Mouse (Mus musculus) cerebellum, postnatal 10 days (tissue): ENCODE measurements around the gene Arnt2.

ENCODE experiments used
- DNase-seq, 2 experiments: peaks; one replicate each; pipeline ENCODE4 v3.0.0; 2021; ENCODE audit warnings: mixed read lengths in 2 of 2

Gene Arnt2

DNA sequence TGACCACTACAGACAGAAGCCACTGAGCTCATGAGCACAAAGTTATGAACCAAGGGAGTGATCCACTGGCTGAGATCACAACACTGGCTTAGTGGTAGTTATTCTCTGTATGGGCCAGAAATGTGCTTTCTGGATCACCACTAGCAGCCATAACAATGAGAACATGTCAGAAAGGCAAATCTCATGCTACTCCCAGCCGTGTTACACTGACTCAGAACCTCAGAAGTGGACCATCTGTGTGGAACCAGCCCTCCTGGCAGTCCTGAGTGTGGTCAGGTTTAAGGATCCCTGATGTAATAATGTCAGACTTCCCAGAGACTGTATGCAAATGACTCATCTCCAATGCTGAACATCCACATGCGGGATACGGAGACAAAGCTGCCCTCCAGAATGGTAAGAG, 13.4 kb downstream of the Arnt2 start:
- DNase-seq: no peak

- no peak for DNase-seq
These were observed 22.1 kb downstream of the Arnt2 start for GRCm38 (mm10) chr7:84387826-84388225.

DNA sequence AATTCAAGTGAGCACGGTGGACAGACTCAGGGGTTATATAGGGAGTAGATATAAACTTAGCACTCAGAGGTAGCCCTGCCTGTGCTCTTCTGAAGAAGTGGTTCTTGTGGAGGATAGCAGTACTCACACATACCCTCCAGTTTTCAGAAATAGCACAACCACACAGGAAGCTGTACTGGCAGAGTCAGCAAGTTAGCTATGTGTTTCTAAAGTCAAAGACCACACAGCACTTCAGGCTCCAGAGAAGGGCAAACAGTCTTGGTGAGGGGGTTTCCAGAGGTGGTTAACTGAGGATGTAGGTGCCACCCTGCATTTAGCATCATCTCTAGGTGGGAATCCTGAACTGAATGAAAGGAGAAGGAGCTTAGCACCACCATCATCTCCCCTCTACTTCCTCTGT, 23.5 kb downstream of the Arnt2 start:
- no peak for DNase-seq

DNA sequence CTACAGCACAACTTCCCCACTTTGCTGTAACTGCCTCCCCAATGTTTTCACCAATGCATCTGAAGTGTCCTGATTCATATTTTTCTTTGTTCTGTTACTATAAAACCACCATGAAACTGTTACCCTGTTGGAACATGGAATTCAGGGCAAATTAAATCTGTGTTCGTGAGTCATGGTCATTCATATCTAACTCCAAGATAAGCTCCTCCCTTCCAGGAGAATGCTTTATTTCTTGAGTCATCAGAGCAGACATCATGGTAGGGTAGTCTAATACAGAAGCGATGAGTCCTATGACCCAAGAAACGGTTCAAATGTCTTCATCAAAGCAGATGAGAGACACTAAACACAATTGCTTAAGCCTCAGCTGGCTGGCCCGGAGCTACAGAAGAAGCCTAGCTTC, 25.2 kb downstream of the Arnt2 start:
- no peak for DNase-seq

DNA sequence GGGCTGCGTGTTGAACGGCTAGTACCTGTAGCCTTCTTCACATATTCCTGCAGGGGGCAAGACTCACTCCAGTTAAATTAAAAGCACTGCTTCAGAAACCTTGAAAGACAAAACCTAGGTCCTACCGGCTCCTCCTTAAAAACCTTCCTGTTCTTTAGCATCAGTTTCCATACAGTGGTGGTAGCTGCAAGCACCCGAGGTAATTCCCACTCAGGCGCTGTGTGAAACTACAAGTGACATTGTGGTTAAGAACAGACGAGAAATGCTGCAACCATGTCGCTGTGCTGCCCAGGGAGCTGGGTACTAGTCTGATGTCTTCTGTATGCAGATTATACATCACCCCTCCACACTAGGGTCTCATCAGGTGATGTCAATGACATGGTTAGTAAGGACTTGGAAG, 25.9 kb downstream of the Arnt2 start:
- no peak for DNase-seq

DNA sequence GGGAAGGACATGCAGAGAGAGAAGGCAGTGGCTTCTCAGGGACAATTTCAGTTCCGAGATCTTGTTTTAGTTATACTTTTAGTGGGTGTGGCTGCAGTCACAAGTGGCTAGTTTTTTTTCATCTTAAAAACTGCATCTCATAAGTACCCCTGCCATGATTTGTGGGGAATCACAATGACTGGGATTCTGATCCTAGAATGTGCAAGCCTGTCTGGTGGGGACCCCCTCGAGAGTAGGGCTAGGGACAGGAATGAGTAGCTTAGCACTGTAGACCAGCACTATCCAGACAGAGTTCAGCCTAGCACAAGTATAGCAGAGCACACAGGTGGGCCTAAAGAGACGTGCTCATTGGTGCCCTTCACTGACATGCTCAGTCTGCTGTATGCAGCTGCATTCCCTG, 27.6 kb downstream of the Arnt2 start:
- DNase-seq: no peak

DNA sequence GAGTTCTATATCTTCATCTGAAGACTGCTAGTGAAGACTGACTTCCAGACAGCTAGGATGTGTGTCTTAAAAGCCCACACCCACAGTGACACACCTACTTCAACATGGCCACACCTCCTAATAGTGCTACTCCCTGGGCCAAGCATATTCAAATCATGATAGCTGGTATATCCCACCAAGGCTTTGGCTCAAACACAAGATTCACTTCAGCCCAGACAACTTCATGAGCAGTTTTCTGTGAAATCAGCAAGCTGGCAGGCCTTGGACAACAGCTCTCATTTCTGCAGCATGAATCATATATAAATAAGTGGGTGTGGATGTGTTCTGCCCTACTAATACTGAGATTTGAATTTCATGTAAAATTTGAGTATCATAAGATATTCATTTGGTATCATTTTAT, 29.2 kb downstream of the Arnt2 start:
- no peak for DNase-seq

GRCm38 (mm10) chr7:84377330-84377729, 32.6 kb downstream of the Arnt2 start:
- DNase-seq: no peak

DNA sequence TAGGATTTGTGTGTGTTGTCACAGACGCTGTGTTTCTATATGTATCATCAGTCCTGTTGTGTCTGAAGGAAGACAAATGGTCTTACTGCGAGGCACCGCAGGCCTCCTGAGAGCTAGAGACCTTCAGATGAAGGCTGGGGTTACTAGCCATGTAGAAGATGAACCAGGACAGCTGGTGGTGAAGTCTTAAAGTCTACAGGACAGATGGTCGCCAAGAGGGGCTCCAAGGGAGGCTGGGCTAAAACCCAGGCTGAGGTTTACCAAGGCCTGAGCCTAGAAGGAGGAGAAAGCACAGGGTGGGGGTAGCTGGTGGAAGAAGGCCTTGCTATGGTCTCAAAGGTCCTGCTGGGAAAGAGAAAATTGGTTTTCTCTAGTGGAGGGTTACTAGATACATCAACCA, 36.3 kb downstream of the Arnt2 start:
- peak; percentile 31 to 59 for DNase-seq

DNA sequence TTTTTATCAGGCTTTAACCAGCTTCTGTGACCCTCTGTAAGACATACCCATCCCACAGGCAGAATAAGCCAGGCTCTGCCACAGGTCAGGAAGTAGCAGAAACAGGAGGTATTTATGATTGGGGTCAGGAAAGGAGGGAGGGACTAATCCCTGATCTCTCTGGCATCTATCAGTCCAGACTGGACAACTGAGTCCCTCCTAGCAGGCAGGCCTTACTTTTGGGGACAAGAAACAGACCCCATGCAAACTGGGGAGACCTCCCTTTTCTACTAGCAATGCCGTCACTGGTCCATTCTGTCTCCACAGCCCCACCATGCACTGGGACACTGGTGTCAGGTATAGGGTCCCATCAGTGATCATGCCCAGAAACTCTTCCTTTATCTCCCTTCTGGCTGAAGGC, 37.1 kb downstream of the Arnt2 start:
- no peak for DNase-seq

- DNase-seq: no peak
These were observed 37.7 kb downstream of the Arnt2 start for GRCm38 (mm10) chr7:84372280-84372679.

DNA sequence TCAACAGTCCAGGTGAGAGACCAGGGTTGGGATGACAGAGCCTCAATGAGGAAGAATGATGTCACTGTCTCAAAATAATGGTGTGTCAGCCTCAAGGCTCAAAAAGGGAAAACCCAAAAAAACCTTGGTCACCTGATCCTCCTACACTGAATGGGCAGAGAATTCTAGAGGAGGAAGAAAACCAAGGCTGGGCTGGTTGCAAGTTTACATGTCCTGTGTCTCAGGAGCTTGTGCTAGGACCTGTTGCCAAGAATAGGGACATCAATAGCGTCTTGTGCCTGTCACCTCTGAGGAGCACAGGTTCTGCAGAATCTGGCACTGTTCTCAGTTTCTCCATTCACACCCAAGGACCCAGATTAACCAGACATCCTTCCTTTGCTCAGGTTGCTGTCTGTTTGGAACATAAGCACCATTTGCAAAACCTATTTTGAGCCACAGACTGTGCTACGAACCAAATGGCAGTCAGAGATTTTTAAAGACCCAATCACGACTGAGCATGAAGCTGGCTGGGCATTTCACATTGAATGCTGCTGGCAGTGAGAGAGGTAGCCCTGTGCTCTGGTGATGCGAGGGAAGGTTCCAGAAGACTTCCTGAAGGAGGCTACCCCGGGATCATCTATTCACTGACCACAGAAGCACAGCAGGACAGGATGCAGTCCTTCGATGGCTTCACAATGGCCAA, 38.9 kb downstream of the Arnt2 start:
- no peak for DNase-seq

DNA sequence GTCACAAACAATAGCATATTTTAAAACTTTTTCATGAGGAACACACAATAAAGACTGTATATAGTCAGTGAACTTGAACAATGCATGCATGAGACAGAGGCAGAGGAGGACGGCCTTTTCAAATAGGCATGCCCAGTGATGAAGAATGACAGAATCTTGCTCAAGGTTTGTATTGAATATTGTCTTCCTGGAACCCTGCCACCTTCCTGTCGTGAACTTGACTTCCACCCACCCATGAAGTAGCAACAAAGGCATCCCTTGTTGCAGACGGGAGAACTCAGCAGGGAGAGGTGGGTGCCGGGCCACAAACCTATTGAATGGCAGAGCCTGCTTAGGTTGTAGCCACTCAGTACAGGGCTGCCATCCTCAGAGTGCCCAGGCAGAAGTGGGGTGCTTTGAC, 43.7 kb downstream of the Arnt2 start:
- peak in 1 of 2 experiments; percentile 17 for DNase-seq

GRCm38 (mm10) chr7:84362711-84363110, 47.3 kb downstream of the Arnt2 start:
- DNase-seq: no peak

DNA sequence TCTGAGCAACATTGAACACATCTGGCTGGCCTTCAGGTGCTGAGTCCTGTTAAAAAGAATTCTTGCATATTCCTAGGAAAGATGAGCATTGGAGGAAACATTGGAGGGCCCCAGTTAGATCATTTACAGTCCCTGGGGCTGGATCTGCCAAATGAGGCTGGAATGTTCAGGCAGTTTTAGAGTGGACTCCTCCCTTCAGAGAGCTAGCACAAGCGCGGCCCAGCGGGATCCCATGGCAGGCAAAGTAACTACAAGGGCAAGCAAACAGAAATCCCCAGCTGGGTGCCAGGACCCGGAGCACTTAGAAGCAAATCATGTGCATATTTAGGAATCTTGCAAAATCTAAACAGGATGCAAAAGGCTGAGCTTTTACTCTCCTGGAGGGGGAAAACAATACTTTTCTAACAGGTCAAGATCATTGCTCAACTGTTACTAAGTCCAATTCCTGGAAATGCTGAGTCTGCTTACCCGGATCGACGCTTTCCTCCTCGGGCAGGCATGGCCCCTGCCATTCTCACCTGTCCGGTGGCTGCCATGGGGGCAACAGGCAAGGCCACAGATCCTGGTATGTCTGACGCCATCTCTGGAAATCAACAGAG, 48.8 kb downstream of the Arnt2 start:
- DNase-seq: peak in 1 of 2 experiments; percentile 35

GRCm38 (mm10) chr7:84358426-84358825, 51.5 kb downstream of the Arnt2 start:
- peak; percentile 43 to 50 for DNase-seq

- peak; percentile 81 to 84 for DNase-seq
These were observed 54.1 kb downstream of the Arnt2 start for GRCm38 (mm10) chr7:84355619-84356570.

DNA sequence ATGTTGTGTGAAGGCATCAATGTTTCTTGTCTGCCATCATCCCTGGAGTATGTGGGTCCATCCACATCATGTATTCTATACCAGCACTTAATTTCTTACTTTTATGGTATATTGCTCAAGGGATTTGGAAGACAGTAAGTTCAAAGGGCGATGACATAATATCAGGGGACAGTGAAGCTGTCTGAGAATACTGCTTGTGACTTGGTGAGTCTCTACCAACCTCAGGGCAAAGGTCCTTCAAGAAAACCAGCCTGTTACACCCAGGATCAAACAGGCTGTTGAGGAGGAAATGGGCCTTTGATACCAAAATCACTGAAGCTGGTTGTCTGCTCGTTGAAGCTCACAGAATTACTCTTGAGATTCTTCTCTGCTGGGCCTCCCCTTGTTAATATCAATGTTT, 55.1 kb downstream of the Arnt2 start:
- DNase-seq: no peak

GRCm38 (mm10) chr7:84350529-84350928, 59.4 kb downstream of the Arnt2 start:
- DNase-seq: no peak

DNA sequence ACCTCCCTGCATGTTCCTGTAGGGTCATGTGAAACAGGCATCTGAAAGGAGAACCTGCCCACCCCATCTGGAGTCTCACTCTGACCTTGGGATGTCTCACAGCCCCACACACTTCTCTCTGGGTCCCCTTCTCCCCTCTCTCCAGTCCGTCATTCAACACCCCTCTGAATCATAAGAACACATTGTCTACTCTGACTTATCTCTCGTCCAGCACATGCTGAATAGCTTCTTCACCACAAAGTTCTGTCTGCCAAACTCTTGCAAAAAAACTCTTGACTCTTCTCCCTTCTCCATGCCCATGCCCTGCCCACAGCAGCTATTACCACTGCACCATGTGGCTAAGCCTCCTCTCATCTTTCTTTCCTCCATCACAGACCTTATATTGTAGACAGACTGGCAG, 60.0 kb downstream of the Arnt2 start:
- no peak for DNase-seq

DNA sequence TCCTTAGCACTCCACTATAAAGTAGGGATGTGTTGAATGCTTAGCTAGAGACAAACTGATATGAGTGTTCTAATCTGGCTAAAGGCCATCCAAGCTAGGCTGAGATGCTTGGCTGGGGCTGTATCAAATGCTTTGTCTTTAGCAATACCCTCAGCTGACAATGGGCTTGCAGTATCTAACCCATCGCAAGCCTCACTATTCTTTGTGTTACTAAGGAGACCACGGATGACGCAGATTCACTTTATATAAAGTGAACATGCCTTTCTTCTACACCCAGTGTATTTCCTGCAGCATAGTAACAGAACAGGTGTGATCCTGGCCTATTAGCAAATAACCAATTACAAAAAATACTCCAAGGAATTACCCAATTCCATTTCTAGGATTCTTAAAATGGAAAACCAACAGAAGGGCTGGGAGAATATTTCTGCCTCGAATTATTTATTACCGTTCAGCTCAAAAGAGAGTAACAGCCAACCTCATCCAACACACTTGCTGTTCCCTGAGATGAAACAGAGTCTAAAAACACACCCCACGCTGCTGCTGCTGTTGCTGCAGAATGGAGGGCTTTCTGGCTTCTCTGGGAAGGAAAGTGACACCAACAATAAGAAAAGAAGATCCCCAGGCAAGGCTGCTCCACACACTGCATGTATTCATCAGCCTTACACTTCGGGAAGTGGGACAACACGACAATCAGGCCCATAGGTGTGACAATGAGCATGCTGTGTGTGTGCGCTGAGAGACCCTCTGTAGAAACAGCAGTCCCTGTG, 61.6 kb downstream of the Arnt2 start:
- DNase-seq: no peak

DNA sequence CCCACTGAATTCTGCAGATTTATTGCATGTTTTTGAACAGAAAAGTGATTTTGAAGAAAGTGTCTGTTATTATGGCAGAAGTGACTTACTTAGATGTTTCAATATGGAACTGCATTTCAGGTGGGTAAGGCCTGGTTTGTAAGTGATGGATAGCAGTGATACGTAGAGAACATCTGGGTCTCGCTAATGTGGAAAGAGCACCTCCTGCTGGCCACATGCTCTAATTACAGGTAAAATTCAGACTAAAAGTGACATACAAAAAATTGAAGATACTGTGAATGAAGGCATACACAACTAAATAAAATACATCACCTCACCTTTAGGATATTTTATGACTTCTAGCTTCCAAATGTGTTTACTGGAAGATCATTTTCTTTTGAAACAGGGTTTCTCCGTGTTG, 66.8 kb downstream of the Arnt2 start:
- no peak for DNase-seq

DNA sequence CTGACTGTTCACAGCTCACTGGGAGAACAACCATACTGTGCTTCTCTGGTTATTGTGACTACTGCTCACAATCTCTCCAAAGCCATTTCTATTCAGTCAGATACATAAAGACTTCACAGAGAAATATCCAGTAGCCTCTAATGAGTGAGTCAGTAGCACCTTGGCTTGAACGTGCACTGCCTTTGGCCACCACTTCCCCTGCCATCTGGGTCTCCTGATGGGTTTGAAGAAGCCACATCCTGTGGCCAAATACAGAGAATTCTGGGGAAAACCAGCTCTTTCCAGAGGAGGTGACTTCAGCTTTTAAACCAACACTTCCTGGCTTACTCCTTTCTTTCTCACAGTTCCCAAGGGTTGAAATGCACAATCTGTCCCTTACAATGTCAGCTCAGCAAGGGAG, 69.0 kb downstream of the Arnt2 start:
- DNase-seq: peak; percentile 71 to 72
